Mouse (Mus musculus) E14TG2a.4 (cell line): Measurements from ENCODE around the gene Trib2.

Experiments
- H3K27me3 ChIP-seq: 2 replicates; pipeline ENCODE4 v1.6.1; 2014; ENCODE audit warnings: low read length, control low read depth; ENCODE audit not compliant: insufficient read depth
- H3K36me3 ChIP-seq: 2 replicates; pipeline ENCODE4 v1.6.1; 2014; ENCODE audit warnings: low read length, control low read depth; ENCODE audit not compliant: insufficient read depth
- H3K4me1 ChIP-seq: replicated peaks from 2 replicates; pipeline ENCODE4 v1.6.1; 2014; ENCODE audit warnings: low read depth, low read length, control low read depth
- H3K4me3 ChIP-seq: replicated peaks from 2 replicates; pipeline ENCODE4 v1.5.1; 2014; ENCODE audit warnings: mild to moderate bottlenecking, low read length
- H3K9me3 ChIP-seq: 2 replicates; pipeline ENCODE4 v1.6.1; 2014; ENCODE audit warnings: low read length, control low read depth
- CTCF ChIP-seq: conservative IDR thresholded peaks from 2 replicates; pipeline ENCODE4 v1.5.1; 2014; ENCODE audit warnings: low read length
- NANOG ChIP-seq: IDR thresholded peaks from 2 replicates; pipeline ENCODE4 v1.6.1; 2014; ENCODE audit warnings: borderline replicate concordance, low read length, mixed read lengths
- POU5F1 ChIP-seq: IDR thresholded peaks from 2 replicates; pipeline ENCODE4 v1.6.1; 2014; ENCODE audit warnings: low read length, borderline replicate concordance

Trib2 gene

GRCm38 (mm10) chr12:15771686-15772085, 45.0 kb downstream of the Trib2 start:
- Histone ChIP-seq H3K9me3 (no peaks in the 10 kb centered on the region), H3K4me3 (no peak overlapping the region), H3K27me3 (no peaks in the 10 kb centered on the region), H3K4me1 (no peaks in the 10 kb centered on the region), H3K36me3 (no peaks in the 10 kb centered on the region)
- no peak for TF ChIP-seq NANOG
- TF ChIP-seq POU5F1: no peak
- TF ChIP-seq CTCF: no peak

- Histone ChIP-seq H3K4me1 (no peaks in the 10 kb centered on the region), H3K4me3 (no peak overlapping the region), H3K36me3 (no peaks in the 10 kb centered on the region), H3K27me3 (no peaks in the 10 kb centered on the region), H3K9me3 (no peaks in the 10 kb centered on the region)
- TF ChIP-seq CTCF: no peak
- TF ChIP-seq NANOG: no peak
- no peak for TF ChIP-seq POU5F1
Observed at GRCm38 (mm10) chr12:15768536-15768935, 48.2 kb downstream of the Trib2 start.

GRCm38 (mm10) chr12:15765996-15766395, 50.7 kb downstream of the Trib2 start:
- H3K4me1 ChIP-seq: no peaks in the 10 kb centered on the region
- no peak for TF ChIP-seq NANOG
- TF ChIP-seq POU5F1: no peak
- TF ChIP-seq CTCF: no peak
- no peaks in the 10 kb centered on the region for H3K27me3 ChIP-seq
- H3K4me3 ChIP-seq: no peak overlapping the region
- H3K36me3 ChIP-seq: no peaks in the 10 kb centered on the region
- no peaks in the 10 kb centered on the region for H3K9me3 ChIP-seq

GRCm38 (mm10) chr12:15765238-15765637, 51.5 kb downstream of the Trib2 start:
- no peaks in the 10 kb centered on the region for H3K36me3 ChIP-seq
- H3K9me3 ChIP-seq: no peaks in the 10 kb centered on the region
- H3K27me3 ChIP-seq: no peaks in the 10 kb centered on the region
- no peak overlapping the region for H3K4me3 ChIP-seq
- no peaks in the 10 kb centered on the region for H3K4me1 ChIP-seq
- TF ChIP-seq CTCF (no peak), NANOG (no peak), POU5F1 (no peak)

- no peaks in the 10 kb centered on the region for H3K9me3 ChIP-seq
- TF ChIP-seq CTCF (no peak), POU5F1 (no peak), NANOG (no peak)
- no peaks in the 10 kb centered on the region for H3K4me1 ChIP-seq
Observed at GRCm38 (mm10) chr12:15761453-15762116, 55.1 kb downstream of the Trib2 start.

GRCm38 (mm10) chr12:15760684-15761083, 56.0 kb downstream of the Trib2 start:
- Histone ChIP-seq H3K9me3 (no peaks in the 10 kb centered on the region), H3K36me3 (no peaks in the 10 kb centered on the region), H3K4me1 (no peaks in the 10 kb centered on the region), H3K4me3 (no peak overlapping the region), H3K27me3 (no peaks in the 10 kb centered on the region)
- TF ChIP-seq POU5F1 (no peak), CTCF (no peak), NANOG (no peak)

More at GRCm38 (mm10) chr12:15761453-15762116, 55.1 kb downstream of the Trib2 start:
- no peak overlapping the region for H3K4me3 ChIP-seq
- no peaks in the 10 kb centered on the region for H3K36me3 ChIP-seq
- H3K27me3 ChIP-seq: no peaks in the 10 kb centered on the region

- Histone ChIP-seq H3K4me3 (no peak overlapping the region), H3K27me3 (no peaks in the 10 kb centered on the region), H3K36me3 (no peaks in the 10 kb centered on the region), H3K4me1 (no peaks in the 10 kb centered on the region), H3K9me3 (no peaks in the 10 kb centered on the region)
- no peak for TF ChIP-seq NANOG
- TF ChIP-seq CTCF: no peak
- no peak for TF ChIP-seq POU5F1
Observed at GRCm38 (mm10) chr12:15758866-15759265, 57.9 kb downstream of the Trib2 start.

- no peaks in the 10 kb centered on the region for H3K27me3 ChIP-seq
- no peaks in the 10 kb centered on the region for H3K9me3 ChIP-seq
- H3K4me1 ChIP-seq: no peaks in the 10 kb centered on the region
- no peak overlapping the region for H3K4me3 ChIP-seq
- TF ChIP-seq POU5F1: no peak
- TF ChIP-seq NANOG: no peak
- TF ChIP-seq CTCF: no peak
- no peaks in the 10 kb centered on the region for H3K36me3 ChIP-seq
Observed at GRCm38 (mm10) chr12:15757351-15757750, 59.4 kb downstream of the Trib2 start.

GRCm38 (mm10) chr12:15755030-15755690, 61.6 kb downstream of the Trib2 start:
- Histone ChIP-seq H3K27me3 (no peaks in the 10 kb centered on the region), H3K9me3 (no peaks in the 10 kb centered on the region), H3K4me1 (no peaks in the 10 kb centered on the region), H3K36me3 (no peaks in the 10 kb centered on the region), H3K4me3 (no peak overlapping the region)
- TF ChIP-seq POU5F1: no peak
